Mouse (Mus musculus): ENCODE measurements around the gene Spag6.

DNA sequence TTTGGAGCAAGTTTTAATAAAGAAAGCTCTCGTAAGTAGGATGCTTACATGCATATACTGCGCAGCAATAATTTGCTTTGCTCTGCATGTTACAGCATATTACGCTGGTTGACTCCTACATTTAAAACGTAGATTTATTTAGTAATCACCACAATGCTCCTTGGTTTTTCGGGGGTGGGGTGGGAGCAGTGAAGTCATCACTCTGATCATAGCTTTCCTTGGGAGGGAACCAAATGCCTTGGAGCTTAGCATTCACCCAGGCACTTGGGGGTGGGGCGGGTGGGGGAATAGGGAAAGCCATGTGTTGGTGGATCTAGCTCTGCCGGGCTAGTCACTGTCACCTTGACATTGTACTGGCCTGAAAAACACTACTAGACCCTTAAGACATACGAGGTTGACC lies 1.3 kb downstream of the Spag6 start:
- TF ChIP-seq CTCF (IDR thresholded peaks at IDR 0.05; ENCODE audit: low read depth) (no peak), EP300 (IDR thresholded peaks at IDR 0.05; ENCODE audit: low read depth) (no peak)
